Mouse (Mus musculus): ENCODE measurements at regions not wholly inside any gene's neighbourhood (a gene's known extent, or its start where the extent isn't known, plus 50 kb on each side); places are given as distances from the start of the nearest gene placed in this dataset.

GRCm38 (mm10) chr9:61048576-61048975 is 254.2 kb downstream of the Uaca start:
- no peaks in the 10 kb centered on the region for H3K36me3 ChIP-seq (ENCODE audit: control insufficient read depth, insufficient read depth, low read length)
- H3K4me3 ChIP-seq (ENCODE audit: low read depth, low read length), result no peak overlapping the region
- H3K4me2 ChIP-seq (ENCODE audit: low read length), result no peak overlapping the region
- no peak for ATAC-seq
- H3K27me3 ChIP-seq (ENCODE audit: control insufficient read depth, insufficient read depth, low read depth, low read length), result no peaks in the 10 kb centered on the region
- peaks cover 4% of the 10 kb centered on the region; the same call in 1 of the 2 replicates for H3K4me1 ChIP-seq (ENCODE audit: control insufficient read depth, insufficient read depth, low read length)
- H3K9me3 ChIP-seq (replicated peaks; ENCODE audit: control insufficient read depth, low read length, poor library complexity, severe bottlenecking), result no peaks in the 10 kb centered on the region
- no peak overlapping the region for H3K9ac ChIP-seq (ENCODE audit: low read depth, low read length)
- no peak overlapping the region for H3K27ac ChIP-seq (ENCODE audit: low read length)
- 71% methylated on average over 15 of the region's 15 CpGs for WGBS

- no peaks in the 10 kb centered on the region for H3K36me3 ChIP-seq (ENCODE audit: control insufficient read depth, insufficient read depth, low read length)
- H3K4me3 ChIP-seq (ENCODE audit: low read depth, low read length), result no peak overlapping the region
- H3K9me3 ChIP-seq (replicated peaks; ENCODE audit: control insufficient read depth, low read length, poor library complexity, severe bottlenecking), result no peaks in the 10 kb centered on the region
- H3K4me2 ChIP-seq (ENCODE audit: low read length), result no peak overlapping the region
- WGBS, result 89% methylated on average over 12 of the region's 12 CpGs
- peaks cover 9% of the 10 kb centered on the region for H3K4me1 ChIP-seq (ENCODE audit: control insufficient read depth, insufficient read depth, low read length)
- no peaks in the 10 kb centered on the region for H3K27me3 ChIP-seq (ENCODE audit: control insufficient read depth, insufficient read depth, low read depth, low read length)
- ATAC-seq, result no peak
- H3K9ac ChIP-seq (ENCODE audit: low read depth, low read length), result no peak overlapping the region
- no peak overlapping the region for H3K27ac ChIP-seq (ENCODE audit: low read length)
These were observed 258.3 kb downstream of the Uaca start for GRCm38 (mm10) chr9:61052621-61053020.

- H3K27me3 ChIP-seq (ENCODE audit: control insufficient read depth, insufficient read depth, low read depth, low read length), result no peaks in the 10 kb centered on the region
- no peaks in the 10 kb centered on the region for H3K36me3 ChIP-seq (ENCODE audit: control insufficient read depth, insufficient read depth, low read length)
- H3K4me1 ChIP-seq (ENCODE audit: control insufficient read depth, insufficient read depth, low read length), result peaks cover 5% of the 10 kb centered on the region
- WGBS, result 27% methylated on average over 3 of the region's 3 CpGs
- ATAC-seq, result no peak
- H3K9me3 ChIP-seq (replicated peaks; ENCODE audit: control insufficient read depth, low read length, poor library complexity, severe bottlenecking), result no peaks in the 10 kb centered on the region
- no peak overlapping the region for H3K4me3 ChIP-seq (ENCODE audit: low read depth, low read length)
- no peak overlapping the region for H3K9ac ChIP-seq (ENCODE audit: low read depth, low read length)
- H3K4me2 ChIP-seq (ENCODE audit: low read length), result no peak overlapping the region
- H3K27ac ChIP-seq (ENCODE audit: low read length), result no peak overlapping the region
These were observed 260.1 kb downstream of the Uaca start for GRCm38 (mm10) chr9:61054427-61054826.

- no peak overlapping the region for H3K4me2 ChIP-seq (ENCODE audit: low read length)
- H3K4me1 ChIP-seq (ENCODE audit: control insufficient read depth, insufficient read depth, low read length), result peaks cover 5% of the 10 kb centered on the region
- no peak overlapping the region for H3K9ac ChIP-seq (ENCODE audit: low read depth, low read length)
- no peak for ATAC-seq
- no peak overlapping the region for H3K4me3 ChIP-seq (ENCODE audit: low read depth, low read length)
- H3K36me3 ChIP-seq (ENCODE audit: control insufficient read depth, insufficient read depth, low read length), result no peaks in the 10 kb centered on the region
- H3K9me3 ChIP-seq (replicated peaks; ENCODE audit: control insufficient read depth, low read length, poor library complexity, severe bottlenecking), result no peaks in the 10 kb centered on the region
- H3K27ac ChIP-seq (ENCODE audit: low read length), result no peak overlapping the region
- 85% methylated on average over 3 of the region's 3 CpGs for WGBS
- H3K27me3 ChIP-seq (ENCODE audit: control insufficient read depth, insufficient read depth, low read depth, low read length), result no peaks in the 10 kb centered on the region
These were observed 261.1 kb downstream of the Uaca start for GRCm38 (mm10) chr9:61055392-61055791.

- WGBS, result 86% methylated on average over 15 of the region's 15 CpGs
- H3K4me2 ChIP-seq (ENCODE audit: low read length), result no peak overlapping the region
- no peak for ATAC-seq
- H3K9me3 ChIP-seq (replicated peaks; ENCODE audit: control insufficient read depth, low read length, poor library complexity, severe bottlenecking), result no peaks in the 10 kb centered on the region
- no peaks in the 10 kb centered on the region for H3K27me3 ChIP-seq (ENCODE audit: control insufficient read depth, insufficient read depth, low read depth, low read length)
- no peak overlapping the region for H3K27ac ChIP-seq (ENCODE audit: low read length)
- no peaks in the 10 kb centered on the region for H3K36me3 ChIP-seq (ENCODE audit: control insufficient read depth, insufficient read depth, low read length)
- no peak overlapping the region for H3K9ac ChIP-seq (ENCODE audit: low read depth, low read length)
- H3K4me3 ChIP-seq (ENCODE audit: low read depth, low read length), result no peak overlapping the region
- H3K4me1 ChIP-seq (ENCODE audit: control insufficient read depth, insufficient read depth, low read length), result peaks cover 5% of the 10 kb centered on the region
These were observed 261.8 kb downstream of the Uaca start for GRCm38 (mm10) chr9:61055928-61056730.

GRCm38 (mm10) chr9:61056731-61057270 is 262.5 kb downstream of the Uaca start:
- H3K27ac ChIP-seq (ENCODE audit: low read length), result no peak overlapping the region
- H3K9me3 ChIP-seq (replicated peaks; ENCODE audit: control insufficient read depth, low read length, poor library complexity, severe bottlenecking), result no peaks in the 10 kb centered on the region
- H3K4me3 ChIP-seq (ENCODE audit: low read depth, low read length), result no peak overlapping the region
- H3K9ac ChIP-seq (ENCODE audit: low read depth, low read length), result no peak overlapping the region
- no peak overlapping the region; the same call in 1 of the 2 replicates for H3K4me2 ChIP-seq (ENCODE audit: low read length)
- no peaks in the 10 kb centered on the region for H3K27me3 ChIP-seq (ENCODE audit: control insufficient read depth, insufficient read depth, low read depth, low read length)
- H3K4me1 ChIP-seq (ENCODE audit: control insufficient read depth, insufficient read depth, low read length), result peaks cover 5% of the 10 kb centered on the region
- ATAC-seq, result peak; percentile 58
- 33% methylated on average over 10 of the region's 10 CpGs for WGBS
- H3K36me3 ChIP-seq (ENCODE audit: control insufficient read depth, insufficient read depth, low read length), result no peaks in the 10 kb centered on the region

GRCm38 (mm10) chr9:61059225-61059624 is 264.9 kb downstream of the Uaca start:
- peaks cover 7% of the 10 kb centered on the region for H3K4me1 ChIP-seq (ENCODE audit: control insufficient read depth, insufficient read depth, low read length)
- H3K27me3 ChIP-seq (ENCODE audit: control insufficient read depth, insufficient read depth, low read depth, low read length), result no peaks in the 10 kb centered on the region
- H3K9ac ChIP-seq (ENCODE audit: low read depth, low read length), result no peak overlapping the region
- no peak overlapping the region for H3K27ac ChIP-seq (ENCODE audit: low read length)
- no peak overlapping the region for H3K4me2 ChIP-seq (ENCODE audit: low read length)
- no peaks in the 10 kb centered on the region for H3K9me3 ChIP-seq (replicated peaks; ENCODE audit: control insufficient read depth, low read length, poor library complexity, severe bottlenecking)
- H3K36me3 ChIP-seq (ENCODE audit: control insufficient read depth, insufficient read depth, low read length), result no peaks in the 10 kb centered on the region
- ATAC-seq, result no peak
- no peak overlapping the region for H3K4me3 ChIP-seq (ENCODE audit: low read depth, low read length)

GRCm38 (mm10) chr9:61060958-61061357 is 266.6 kb downstream of the Uaca start:
- peaks cover 7% of the 10 kb centered on the region for H3K4me1 ChIP-seq (ENCODE audit: control insufficient read depth, insufficient read depth, low read length)
- no peak overlapping the region for H3K4me2 ChIP-seq (ENCODE audit: low read length)
- no peak for ATAC-seq
- no peaks in the 10 kb centered on the region for H3K27me3 ChIP-seq (ENCODE audit: control insufficient read depth, insufficient read depth, low read depth, low read length)
- WGBS, result 81% methylated on average over 8 of the region's 8 CpGs
- H3K27ac ChIP-seq (ENCODE audit: low read length), result no peak overlapping the region
- no peak overlapping the region for H3K4me3 ChIP-seq (ENCODE audit: low read depth, low read length)
- H3K9ac ChIP-seq (ENCODE audit: low read depth, low read length), result no peak overlapping the region
- H3K36me3 ChIP-seq (ENCODE audit: control insufficient read depth, insufficient read depth, low read length), result no peaks in the 10 kb centered on the region
- no peaks in the 10 kb centered on the region for H3K9me3 ChIP-seq (replicated peaks; ENCODE audit: control insufficient read depth, low read length, poor library complexity, severe bottlenecking)

GRCm38 (mm10) chr9:61064714-61065305 is 270.5 kb downstream of the Uaca start:
- ATAC-seq, result no peak
- no peaks in the 10 kb centered on the region for H3K9me3 ChIP-seq (replicated peaks; ENCODE audit: control insufficient read depth, low read length, poor library complexity, severe bottlenecking)
- WGBS, result 81% methylated on average over 8 of the region's 8 CpGs
- no peak overlapping the region for H3K9ac ChIP-seq (ENCODE audit: low read depth, low read length)
- no peak overlapping the region for H3K27ac ChIP-seq (ENCODE audit: low read length)
- no peaks in the 10 kb centered on the region for H3K27me3 ChIP-seq (ENCODE audit: control insufficient read depth, insufficient read depth, low read depth, low read length)
- H3K36me3 ChIP-seq (ENCODE audit: control insufficient read depth, insufficient read depth, low read length), result no peaks in the 10 kb centered on the region
- no peak overlapping the region for H3K4me2 ChIP-seq (ENCODE audit: low read length)
- H3K4me1 ChIP-seq (ENCODE audit: control insufficient read depth, insufficient read depth, low read length), result peaks cover 2% of the 10 kb centered on the region; the same call in 1 of the 2 replicates
- no peak overlapping the region for H3K4me3 ChIP-seq (ENCODE audit: low read depth, low read length)
